Mouse (Mus musculus) neural tube, embryonic 15.5 days (tissue): ENCODE data around the gene Zmym4. TPM values are rescaled to one million over a fixed set of nuclear protein-coding genes. Genes with fewer than 3 reads are reported as not detected.

Experiments
- ATAC-seq: fragments of 200-750 bp; cut with Nextera tagmentation; 2 replicates; pipeline ENCODE4 v1.8.0; 2017; ENCODE audit warnings: mild to moderate bottlenecking, moderate TSS enrichment, moderate library complexity; ENCODE audit not compliant: low FRiP score
- H3K27ac ChIP-seq: fragments of 300-500 bp; sonication (generic); replicated peaks from 2 replicates; pipeline ENCODE4 v1.5.1; 2015; ENCODE audit warnings: mild to moderate bottlenecking, inconsistent platforms
- H3K27me3 ChIP-seq: fragments of 300-500 bp; sonication (generic); replicated peaks from 2 replicates; pipeline ENCODE4 v1.6.1; 2015; ENCODE audit warnings: inconsistent platforms
- H3K36me3 ChIP-seq: fragments of 300-500 bp; sonication (generic); 2 replicates; pipeline ENCODE4 v1.6.1; 2015; ENCODE audit warnings: inconsistent platforms
- H3K4me1 ChIP-seq: fragments of 300-500 bp; sonication (generic); 2 replicates; pipeline ENCODE4 v1.6.1; 2015; ENCODE audit warnings: inconsistent platforms
- H3K4me2 ChIP-seq: fragments of 300-500 bp; sonication (generic); 2 replicates; pipeline ENCODE4 v1.6.1; 2015; ENCODE audit warnings: inconsistent platforms, mild to moderate bottlenecking, moderate library complexity
- H3K4me3 ChIP-seq: fragments of 300-500 bp; sonication (generic); replicated peaks from 2 replicates; pipeline ENCODE4 v1.5.1; 2015; ENCODE audit warnings: mild to moderate bottlenecking, inconsistent platforms
- H3K9ac ChIP-seq: fragments of 300-500 bp; sonication (generic); replicated peaks from 2 replicates; pipeline ENCODE4 v1.6.1; 2015; ENCODE audit warnings: mild to moderate bottlenecking, inconsistent platforms
- H3K9me3 ChIP-seq: fragments of 300-500 bp; sonication (generic); replicated peaks from 2 replicates; pipeline ENCODE4 v1.6.1; 2016; ENCODE audit warnings: inconsistent platforms
- WGBS: fragments of 180-500 bp; shearing (Covaris S2); methylation state at CpG from one replicate; pipeline ENCODE4 v1.1.7; 2015; ENCODE audit warnings: mixed read lengths; 5-methylcytosine and 5-hydroxymethylcytosine counted together
- polyA plus RNA-seq: library from polyadenylated mRNA; unstranded; fragments of >200 nt; fragmentation: Nextera tagmentation; extraction: Ambion mirVana; gene quantifications from 2 replicates; pipeline ENCODE4 v1.2.1, GENCODE M21; 2015

Gene Zmym4
- polyA plus RNA-seq, 1 experiment from 2014 or later = 24.9 TPM

DNA sequence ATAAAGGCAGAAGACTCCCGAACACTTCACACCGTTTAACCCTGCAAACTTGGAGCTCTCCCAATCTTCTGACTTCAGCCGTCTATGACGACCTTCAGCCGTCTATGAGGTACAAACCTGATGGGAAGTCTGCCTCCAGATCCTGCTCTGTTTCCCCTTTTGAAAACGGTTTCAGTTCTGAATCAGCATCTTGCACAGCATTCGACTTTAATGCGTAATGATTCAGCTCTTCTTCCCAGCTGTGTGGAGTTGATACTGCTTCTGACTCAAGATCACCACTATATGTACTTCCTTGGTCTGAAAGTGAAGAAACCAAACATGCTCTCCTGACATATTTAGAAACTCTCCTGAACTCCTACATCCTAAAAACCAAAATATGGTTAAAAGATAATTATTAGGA, 78.1 kb downstream of the Zmym4 start:
- H3K4me2 ChIP-seq = no peak overlapping the region
- 91% methylated on average over 8 of the region's 8 CpGs for WGBS
- H3K4me1 ChIP-seq = no peaks in the 10 kb centered on the region
- no peak overlapping the region for H3K9ac ChIP-seq
- no peaks in the 10 kb centered on the region for H3K27me3 ChIP-seq
- no peak for ATAC-seq
- H3K27ac ChIP-seq = no peak overlapping the region
- peaks cover 52% of the 10 kb centered on the region for H3K36me3 ChIP-seq
- no peaks in the 10 kb centered on the region for H3K9me3 ChIP-seq
- no peak overlapping the region for H3K4me3 ChIP-seq

DNA sequence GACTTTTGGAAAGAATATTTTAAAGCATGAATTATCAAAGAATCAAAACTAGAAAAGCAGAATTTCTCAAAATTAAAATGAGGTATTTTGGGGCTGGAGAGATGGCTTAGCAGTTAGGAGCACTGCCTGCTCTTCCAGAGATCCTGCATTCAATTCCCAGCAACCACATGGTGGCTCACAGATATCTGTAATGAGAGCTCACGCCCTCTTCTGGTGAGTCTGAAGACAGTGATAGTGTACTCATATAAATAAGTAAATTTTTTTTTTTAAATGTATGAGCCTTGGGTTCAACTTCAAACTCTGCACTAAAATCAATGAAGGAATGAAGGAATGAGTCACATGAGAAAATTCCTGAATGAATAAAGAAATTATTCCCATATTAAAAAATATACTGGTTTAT, 82.0 kb downstream of the Zmym4 start:
- no peak for ATAC-seq
- H3K9ac ChIP-seq = no peak overlapping the region
- H3K4me2 ChIP-seq = no peak overlapping the region
- H3K4me1 ChIP-seq = no peaks in the 10 kb centered on the region
- 61% methylated on average over 1 of the region's 1 CpGs for WGBS
- H3K27ac ChIP-seq = no peak overlapping the region
- no peaks in the 10 kb centered on the region for H3K27me3 ChIP-seq
- no peaks in the 10 kb centered on the region for H3K9me3 ChIP-seq
- H3K36me3 ChIP-seq = peaks cover 45% of the 10 kb centered on the region
- no peak overlapping the region for H3K4me3 ChIP-seq

DNA sequence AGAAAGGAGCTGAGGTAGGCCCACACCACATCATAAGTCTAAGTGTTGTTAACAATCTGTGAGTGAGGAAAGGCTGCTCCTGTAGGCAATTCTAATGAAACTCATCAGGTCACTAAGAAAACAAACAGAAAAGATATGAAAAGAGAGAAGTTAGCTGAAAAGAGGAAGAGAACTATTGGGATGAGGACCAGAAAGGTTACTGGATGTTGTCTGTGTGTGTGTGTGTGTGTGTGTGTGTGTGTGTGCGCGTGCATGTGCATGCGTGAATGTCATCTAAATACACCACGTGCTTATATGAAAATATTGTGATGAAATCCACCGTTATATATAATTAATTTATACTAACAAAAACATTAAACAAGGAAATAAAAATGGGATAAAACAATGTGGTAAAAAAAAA, 84.3 kb downstream of the Zmym4 start:
- Histone ChIP-seq H3K9ac (no peak overlapping the region), H3K27me3 (no peaks in the 10 kb centered on the region), H3K4me3 (no peak overlapping the region), H3K36me3 (peaks cover 45% of the 10 kb centered on the region), H3K4me2 (no peak overlapping the region), H3K9me3 (no peaks in the 10 kb centered on the region), H3K27ac (no peak overlapping the region), H3K4me1 (no peaks in the 10 kb centered on the region)
- no peak for ATAC-seq
- WGBS = 95% methylated on average over 5 of the region's 5 CpGs

DNA sequence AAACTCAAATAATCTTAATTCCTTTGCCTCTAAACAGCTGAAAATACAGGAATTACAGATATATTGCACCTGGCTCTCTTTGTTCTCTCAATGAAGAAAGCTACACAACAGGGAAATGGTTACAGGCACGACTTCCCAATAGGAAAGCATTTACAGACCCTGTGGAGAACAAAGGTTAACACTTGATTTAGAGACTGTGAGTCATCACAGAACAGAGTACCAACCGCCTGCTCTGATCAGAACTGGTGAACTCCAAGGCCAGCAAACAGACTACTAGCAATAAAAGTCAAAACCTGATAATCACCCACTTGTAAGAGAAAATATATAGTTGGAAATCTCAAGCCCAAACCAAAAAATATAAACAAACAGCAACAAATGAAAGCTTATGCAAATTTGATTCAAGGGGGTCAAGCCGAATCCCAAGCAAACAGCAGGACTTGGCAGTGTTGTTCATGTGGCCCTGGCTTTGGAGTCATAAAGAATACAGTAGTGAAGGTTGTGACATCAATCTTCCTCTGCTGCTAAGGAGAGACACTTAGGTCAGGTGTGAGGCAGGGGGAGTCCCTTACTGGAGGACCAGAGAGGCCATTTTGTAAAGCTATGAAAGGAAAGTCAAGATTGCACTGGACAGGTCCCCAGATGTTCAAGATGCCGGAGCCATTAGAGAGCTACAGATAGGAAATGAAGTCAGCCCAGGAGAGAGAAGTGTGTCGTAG, 88.2 kb downstream of the Zmym4 start:
- no peak for ATAC-seq
- no peaks in the 10 kb centered on the region for H3K4me1 ChIP-seq

DNA sequence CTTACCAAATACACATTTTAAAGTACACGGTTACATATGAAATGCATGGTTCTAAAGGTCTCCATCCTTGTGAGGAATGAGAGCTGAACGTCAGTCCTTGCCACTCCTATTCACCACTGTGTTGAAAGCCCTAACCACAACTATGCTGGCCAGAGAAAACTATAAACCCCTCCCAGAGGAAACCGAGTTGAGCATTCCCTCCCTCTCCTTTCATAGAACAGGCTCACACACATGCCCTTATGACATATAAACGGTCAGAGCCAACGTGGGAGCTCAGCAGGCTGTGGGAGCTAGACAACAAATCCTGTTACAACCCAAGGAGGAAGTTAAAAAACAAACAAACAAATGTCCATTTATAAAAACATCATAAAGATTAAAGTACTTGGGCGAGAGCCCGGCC, 95.2 kb downstream of the Zmym4 start:
- WGBS = 79% methylated on average over 7 of the region's 7 CpGs
- no peak for ATAC-seq
- no peaks in the 10 kb centered on the region for H3K4me1 ChIP-seq

More for the DNA sequence above, 88.2 kb downstream of the Zmym4 start:
- H3K27ac ChIP-seq = no peak overlapping the region
- no peaks in the 10 kb centered on the region for H3K9me3 ChIP-seq
- no peak overlapping the region for H3K9ac ChIP-seq
- peaks cover 58% of the 10 kb centered on the region for H3K36me3 ChIP-seq
- WGBS = 64% methylated on average over 5 of the region's 5 CpGs
- H3K4me3 ChIP-seq = no peak overlapping the region
- H3K27me3 ChIP-seq = no peaks in the 10 kb centered on the region
- no peak overlapping the region for H3K4me2 ChIP-seq

DNA sequence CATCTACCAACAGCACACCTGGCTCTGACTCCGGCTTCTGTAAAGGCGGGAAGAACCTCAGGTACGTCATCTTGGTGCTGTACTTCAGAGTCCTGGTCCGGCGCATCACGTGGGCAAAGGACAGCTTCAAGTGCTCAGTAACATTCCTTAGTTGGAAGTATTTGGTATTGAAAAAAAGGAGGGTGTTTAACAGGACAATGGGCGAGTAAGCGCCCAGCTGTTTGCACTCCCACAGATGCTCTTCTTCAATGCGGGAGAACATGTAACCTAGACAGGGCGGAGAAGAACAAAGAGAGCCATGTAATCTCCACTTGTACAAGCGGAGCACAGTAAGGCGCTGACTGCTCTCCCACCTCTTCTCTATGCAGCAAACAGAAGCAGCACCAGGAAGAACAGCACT, 99.2 kb downstream of the Zmym4 start:
- Histone ChIP-seq H3K27me3 (no peaks in the 10 kb centered on the region), H3K9me3 (no peaks in the 10 kb centered on the region), H3K4me3 (no peak overlapping the region), H3K36me3 (peaks cover 51% of the 10 kb centered on the region), H3K4me2 (no peak overlapping the region), H3K4me1 (no peaks in the 10 kb centered on the region), H3K27ac (no peak overlapping the region), H3K9ac (no peak overlapping the region)
- ATAC-seq = no peak
- 91% methylated on average over 12 of the region's 12 CpGs for WGBS

More for the DNA sequence above, 95.2 kb downstream of the Zmym4 start:
- no peak overlapping the region for H3K4me2 ChIP-seq
- H3K36me3 ChIP-seq = peaks cover 41% of the 10 kb centered on the region
- H3K9me3 ChIP-seq = no peaks in the 10 kb centered on the region
- no peak overlapping the region for H3K4me3 ChIP-seq
- no peak overlapping the region for H3K9ac ChIP-seq
- no peaks in the 10 kb centered on the region for H3K27me3 ChIP-seq
- no peak overlapping the region for H3K27ac ChIP-seq

DNA sequence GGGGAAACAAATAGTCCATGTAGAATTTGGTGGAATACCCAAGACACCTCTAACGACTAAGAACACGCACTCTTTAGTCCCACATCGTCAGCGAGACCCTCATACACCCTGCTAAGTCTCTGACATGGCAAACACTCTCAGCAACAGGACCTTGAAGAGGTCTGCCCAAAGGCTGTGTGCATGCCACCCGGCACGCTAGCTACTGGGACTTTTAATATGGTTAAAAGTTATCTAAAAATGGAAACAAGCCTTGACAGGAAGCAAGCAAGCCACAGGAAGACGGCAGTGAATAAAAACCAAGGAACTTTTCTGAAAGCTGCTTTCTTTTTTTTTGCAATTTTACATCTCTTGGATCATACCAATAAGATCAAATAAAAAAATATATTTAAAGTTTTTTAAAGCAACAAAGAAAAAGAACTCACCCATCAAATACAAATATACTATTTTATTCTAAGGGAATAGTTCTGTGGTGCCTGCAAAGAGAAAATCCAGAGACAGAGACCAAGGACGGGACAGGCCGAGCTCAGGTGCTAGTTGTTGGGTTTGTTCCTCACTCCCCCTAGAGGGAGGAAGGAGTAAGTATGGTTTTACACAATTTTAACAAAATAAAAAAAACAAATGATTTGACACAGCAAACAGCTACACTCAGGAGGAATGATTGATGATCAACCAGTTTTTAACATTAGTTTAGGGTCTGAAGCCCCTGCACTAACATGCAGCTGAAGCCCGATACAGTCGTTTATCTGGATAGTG, 106.2 kb downstream of the Zmym4 start:
- H3K27ac ChIP-seq = no peak overlapping the region
- H3K4me1 ChIP-seq = no peaks in the 10 kb centered on the region
- no peak overlapping the region for H3K4me2 ChIP-seq
- peaks cover 45% of the 10 kb centered on the region for H3K36me3 ChIP-seq
- H3K27me3 ChIP-seq = no peaks in the 10 kb centered on the region
- H3K9me3 ChIP-seq = no peaks in the 10 kb centered on the region
- no peak for ATAC-seq
- no peak overlapping the region for H3K9ac ChIP-seq
- WGBS = 84% methylated on average over 11 of the region's 11 CpGs
- no peak overlapping the region for H3K4me3 ChIP-seq

DNA sequence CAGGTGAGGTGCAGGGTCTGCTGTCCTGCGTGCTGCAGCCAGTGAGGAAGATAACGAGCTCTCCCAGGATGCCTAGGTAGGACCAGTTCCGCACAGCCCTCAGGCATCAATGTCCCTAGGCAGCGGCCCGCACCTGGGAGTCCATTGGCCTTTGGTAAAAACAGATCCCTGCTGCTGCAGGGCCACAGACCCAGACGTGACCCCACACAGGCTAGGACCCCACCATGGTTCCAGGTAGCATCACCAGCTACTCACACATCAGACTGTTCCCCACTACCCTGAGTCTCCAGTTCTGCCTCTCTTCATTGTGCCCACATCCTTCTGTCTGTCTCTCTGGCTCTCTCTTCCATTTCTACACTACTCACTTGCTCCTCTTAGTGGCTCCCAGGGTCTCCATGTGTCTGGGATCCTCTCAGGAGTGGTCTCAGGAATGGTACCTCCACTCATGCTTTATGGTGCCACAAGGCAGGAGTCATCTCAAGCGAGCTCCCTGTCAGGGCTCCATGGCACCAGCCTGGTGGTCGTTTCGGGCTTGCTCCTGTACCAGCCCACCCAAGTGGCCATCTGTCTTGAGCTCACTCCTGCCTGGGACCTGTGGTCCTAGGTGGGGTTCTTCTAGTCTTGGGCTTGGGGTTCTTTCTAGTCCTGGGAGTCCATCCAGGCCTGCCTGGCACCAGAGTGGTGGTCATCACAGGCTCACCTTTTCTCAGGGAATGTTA, 107.5 kb downstream of the Zmym4 start:
- Histone ChIP-seq H3K36me3 (peaks cover 34% of the 10 kb centered on the region), H3K9me3 (no peaks in the 10 kb centered on the region), H3K4me1 (no peaks in the 10 kb centered on the region), H3K4me3 (no peak overlapping the region), H3K27me3 (no peaks in the 10 kb centered on the region), H3K4me2 (no peak overlapping the region), H3K9ac (no peak overlapping the region), H3K27ac (no peak overlapping the region)
- WGBS = 92% methylated on average over 9 of the region's 9 CpGs
- no peak for ATAC-seq

DNA sequence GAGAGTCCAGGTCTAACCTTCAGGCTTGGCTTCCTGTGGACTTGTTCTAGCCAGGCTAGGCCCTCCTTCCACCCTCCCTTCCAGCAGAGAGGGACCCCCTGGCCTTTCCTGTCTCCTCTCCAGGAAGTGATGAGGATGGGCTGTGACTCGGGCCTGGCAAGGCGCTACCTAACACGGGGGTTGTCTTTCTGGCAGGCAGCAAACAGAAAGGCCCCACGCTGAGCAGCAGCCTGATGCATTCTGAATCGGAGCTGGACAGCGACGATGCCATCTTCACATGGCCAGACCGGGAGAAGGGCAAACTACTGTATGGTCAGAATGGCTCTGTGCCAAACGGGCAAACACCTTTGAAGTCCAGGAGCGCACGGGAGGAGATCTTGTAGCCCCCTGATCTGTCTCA, 115.0 kb downstream of the Zmym4 start:
- Histone ChIP-seq H3K27me3 (no peaks in the 10 kb centered on the region), H3K4me1 (no peaks in the 10 kb centered on the region), H3K4me2 (no peak overlapping the region), H3K36me3 (peaks cover 42% of the 10 kb centered on the region), H3K9me3 (no peaks in the 10 kb centered on the region), H3K9ac (no peak overlapping the region), H3K27ac (no peak overlapping the region), H3K4me3 (no peak overlapping the region)
- WGBS = 76% methylated on average over 11 of the region's 11 CpGs
- no peak for ATAC-seq

DNA sequence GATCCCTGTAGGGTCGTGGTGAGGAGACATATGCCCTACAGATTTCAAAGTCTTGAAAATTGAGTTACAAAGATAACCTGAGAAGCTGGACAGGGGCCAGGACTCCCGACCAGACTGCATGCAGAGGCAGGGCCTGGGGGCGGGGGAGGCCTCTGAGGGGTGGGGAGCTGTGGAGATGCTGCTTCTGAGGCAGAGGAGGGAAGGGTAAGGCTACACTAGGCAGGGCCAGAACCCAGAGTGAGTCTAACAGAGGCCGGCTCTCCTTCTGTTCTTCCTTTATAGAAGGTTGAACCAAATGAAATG, 117.2 kb downstream of the Zmym4 start:
- no peaks in the 10 kb centered on the region for H3K27me3 ChIP-seq
- H3K27ac ChIP-seq = no peak overlapping the region
- peaks cover 63% of the 10 kb centered on the region for H3K36me3 ChIP-seq
- H3K4me1 ChIP-seq = no peaks in the 10 kb centered on the region
- ATAC-seq = no peak
- no peak overlapping the region for H3K4me2 ChIP-seq
- H3K9ac ChIP-seq = no peak overlapping the region
- WGBS = 72% methylated on average over 4 of the region's 4 CpGs
- no peaks in the 10 kb centered on the region for H3K9me3 ChIP-seq
- H3K4me3 ChIP-seq = no peak overlapping the region

DNA sequence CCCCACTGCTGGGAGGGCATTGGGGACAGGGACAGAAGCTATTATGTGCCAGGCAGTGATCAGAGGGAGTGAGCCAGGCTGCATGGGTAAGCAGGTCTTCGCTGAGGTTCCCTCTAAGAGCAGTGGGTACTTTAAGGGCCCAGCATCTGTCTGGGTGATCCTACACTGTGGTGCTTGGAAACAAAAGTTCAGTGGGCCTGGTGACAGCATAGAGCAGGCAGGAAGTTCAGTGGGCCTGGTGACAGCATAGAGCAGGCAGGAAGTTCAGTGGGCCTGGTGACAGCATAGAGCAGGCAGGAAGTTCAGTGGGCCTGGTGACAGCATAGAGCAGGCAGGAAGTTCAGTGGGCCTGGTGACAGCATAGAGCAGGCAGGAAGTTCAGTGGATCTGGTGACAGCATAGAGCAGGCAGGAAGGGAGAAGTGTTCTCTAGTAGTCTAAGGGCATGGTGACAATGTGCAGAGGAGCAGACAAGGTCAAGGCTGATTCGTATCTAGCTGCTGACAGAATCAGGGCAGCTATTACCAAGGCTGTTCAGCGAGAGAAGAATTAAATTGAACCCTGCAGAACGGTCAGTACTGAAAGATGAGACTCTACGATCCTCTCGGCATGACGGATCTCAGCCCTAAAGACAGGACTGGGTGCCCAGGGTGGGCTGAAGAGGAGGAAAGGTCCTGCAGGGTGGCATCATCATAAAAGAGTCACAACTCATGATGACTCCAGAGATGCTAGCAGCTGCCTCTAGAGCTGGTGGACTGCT, 117.7 kb downstream of the Zmym4 start:
- peaks cover 66% of the 10 kb centered on the region for H3K36me3 ChIP-seq
- H3K9ac ChIP-seq = no peak overlapping the region
- H3K9me3 ChIP-seq = no peaks in the 10 kb centered on the region
- H3K27me3 ChIP-seq = no peaks in the 10 kb centered on the region
- H3K4me3 ChIP-seq = no peak overlapping the region
- 79% methylated on average over 7 of the region's 7 CpGs for WGBS
- no peak overlapping the region for H3K27ac ChIP-seq
- H3K4me1 ChIP-seq = no peaks in the 10 kb centered on the region
- no peak for ATAC-seq
- H3K4me2 ChIP-seq = no peak overlapping the region
